Mouse (Mus musculus) adrenal gland, postnatal 4 days (tissue): ENCODE results near the gene Cd3eap. TPM values are rescaled to one million over a fixed set of nuclear protein-coding genes. Genes with fewer than 3 reads are reported as not detected.

Experiments used
- DNase-seq, 2 experiments: peaks; one replicate each; pipeline ENCODE4 v3.0.0; 2021 to 2022; ENCODE audit warnings: low spot score in 2 of 2, mixed read lengths in 2 of 2
- microRNA-seq: library from miRNA; unstranded; fragments of <30 nt; microRNA quantifications from one replicate; pipeline ENCODE4 v1.2.0, GENCODE M21; 2021
- total RNA-seq, 2 experiments: library from RNA; stranded (reverse); gene quantifications; 2 replicates each; pipeline ENCODE4 v1.2.3; 2021

Cd3eap gene
- total RNA-seq, 2 experiments from 2014 or later: 14.1 to 16.1 TPM

DNA sequence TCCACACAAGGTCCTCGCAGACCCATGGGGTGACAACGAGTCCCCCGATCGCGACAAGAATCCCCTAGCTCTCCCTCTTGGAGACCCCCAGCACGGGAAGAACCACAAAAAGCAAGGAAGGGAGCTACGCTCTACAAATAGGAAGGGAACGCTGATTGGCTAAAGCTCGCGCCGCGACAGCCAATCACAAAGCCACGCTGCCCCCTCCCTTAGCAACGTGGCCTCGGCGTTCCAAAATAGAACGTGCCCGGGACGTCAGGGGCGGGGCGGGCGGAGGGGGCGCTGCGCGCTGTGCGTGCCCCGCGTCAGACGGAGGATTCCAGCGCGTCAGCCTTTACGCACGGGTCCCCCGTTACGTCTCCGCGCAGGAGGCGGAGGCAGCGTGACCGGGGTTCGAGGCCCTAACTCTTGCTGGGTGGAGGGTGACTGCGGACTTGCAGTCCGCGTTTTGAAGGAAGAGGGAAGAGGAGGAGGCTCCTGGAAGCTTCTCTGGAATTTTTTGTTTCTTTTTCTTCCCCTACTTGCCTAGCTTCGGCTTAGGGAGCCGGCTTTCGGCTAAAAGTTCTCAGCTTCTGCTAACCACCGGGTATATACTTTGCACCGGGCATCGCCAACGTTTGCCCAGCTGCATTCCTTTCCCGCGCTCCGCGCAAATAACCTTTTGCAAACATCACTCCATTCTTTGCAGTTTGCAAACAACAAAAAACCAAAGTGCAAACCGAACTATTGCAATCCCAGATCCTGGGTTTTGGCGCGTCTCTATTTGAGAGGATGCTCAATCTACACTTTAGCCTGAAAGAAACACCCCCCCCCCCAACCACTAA is 50.6 kb downstream of the Cd3eap start:
- peak; percentile 85 to 93 for DNase-seq

GRCm38 (mm10) chr7:19307739-19308453 is 51.4 kb downstream of the Cd3eap start:
- no peak for DNase-seq

- DNase-seq: no peak
These were observed 52.2 kb downstream of the Cd3eap start for GRCm38 (mm10) chr7:19306819-19307738.

Small RNA genes lying within 50 kb of the gene (microRNA-seq; reads per million reads assigned to microRNA genes)
- not detected for gene Mir343

Other genes with a start within 250 kb of the Cd3eap start
- gene Gm4969, start 241.1 kb downstream of the Cd3eap start, total RNA-seq: under 1 TPM; 0.59 to 0.98 TPM
- 10 to 100 TPM; 13.7 to 14.6 TPM for gene Fbxo46, start 239.6 kb downstream of the Cd3eap start, total RNA-seq
- 10 to 100 TPM; 16.1 TPM for gene Qpctl, start 210.2 kb downstream of the Cd3eap start, total RNA-seq
- gene Snrpd2, start 209.8 kb downstream of the Cd3eap start, total RNA-seq: 100 to 1,000 TPM; 111 to 116 TPM
- 1 to 10 TPM; 1.9 to 2.5 TPM for gene Gipr, start 193.4 kb downstream of the Cd3eap start, total RNA-seq
- 10 to 100 TPM; 44.8 to 46.7 TPM for gene Eml2, start 183.1 kb downstream of the Cd3eap start, total RNA-seq
- gene Gpr4, start 146.9 kb downstream of the Cd3eap start, total RNA-seq: 1 to 10 TPM; 4.5 to 4.8 TPM
- gene Opa3, start 131.1 kb downstream of the Cd3eap start, total RNA-seq: 10 to 100 TPM; 23.6 to 24.1 TPM
- 10 to 100 TPM; 83.7 to 89.3 TPM for gene Vasp, start 87.7 kb downstream of the Cd3eap start, total RNA-seq
- gene Ppm1n, start 79.4 kb downstream of the Cd3eap start, total RNA-seq: under 1 TPM in 1 of 2 experiments, not detected in 1; 0.39 TPM
- 10 to 100 TPM; 19.3 to 28.8 TPM for gene Rtn2, start 76.9 kb downstream of the Cd3eap start, total RNA-seq
- gene Fosb, start 49.4 kb downstream of the Cd3eap start, total RNA-seq: under 1 TPM; 0.85 to 0.98 TPM
- gene Ercc1, start 14.7 kb downstream of the Cd3eap start, total RNA-seq: 10 to 100 TPM; 38.6 to 45.2 TPM
- 1 to 10 TPM; 9.1 to 9.6 TPM for gene Ppp1r13l, start 266 bp upstream of the Cd3eap start, total RNA-seq
- 10 to 100 TPM; 39.6 to 41.6 TPM for gene Ercc2, start 22.5 kb upstream of the Cd3eap start, total RNA-seq
- 1 to 10 TPM; 2.6 to 3.9 TPM for gene Klc3, start 44.6 kb upstream of the Cd3eap start, total RNA-seq
- gene Ckm, start 45.3 kb upstream of the Cd3eap start, total RNA-seq: 100 to 1,000 TPM; 103 to 234 TPM
- gene Mark4, start 99.3 kb upstream of the Cd3eap start, total RNA-seq: 10 to 100 TPM; 47.7 to 51.6 TPM
- gene Exoc3l2, start 103.8 kb upstream of the Cd3eap start, total RNA-seq: 10 to 100 TPM; 26.7 to 28.7 TPM
- gene Bloc1s3, start 148.9 kb upstream of the Cd3eap start, total RNA-seq: 1 to 10 TPM; 7.7 to 8.1 TPM
- 10 to 100 TPM; 67.0 to 76.7 TPM for gene Trappc6a, start 148.9 kb upstream of the Cd3eap start, total RNA-seq
- gene Nkpd1, start 158.4 kb upstream of the Cd3eap start, total RNA-seq: under 1 TPM; 0.17 to 0.28 TPM
- gene Ppp1r37, start 203.6 kb upstream of the Cd3eap start, total RNA-seq: 10 to 100 TPM; 66.7 to 67.1 TPM
- gene Zfp296, start 217.8 kb upstream of the Cd3eap start, total RNA-seq: under 1 TPM; 0.25 to 0.39 TPM
- gene Gemin7, start 218.1 kb upstream of the Cd3eap start, total RNA-seq: 10 to 100 TPM; 67.0 to 68.8 TPM
- gene Clasrp, start 245.0 kb upstream of the Cd3eap start, total RNA-seq: 10 to 100 TPM; 74.3 to 79.6 TPM